ENCODE assay signal across 9 mouse cellular contexts in the genomic region with DNA sequence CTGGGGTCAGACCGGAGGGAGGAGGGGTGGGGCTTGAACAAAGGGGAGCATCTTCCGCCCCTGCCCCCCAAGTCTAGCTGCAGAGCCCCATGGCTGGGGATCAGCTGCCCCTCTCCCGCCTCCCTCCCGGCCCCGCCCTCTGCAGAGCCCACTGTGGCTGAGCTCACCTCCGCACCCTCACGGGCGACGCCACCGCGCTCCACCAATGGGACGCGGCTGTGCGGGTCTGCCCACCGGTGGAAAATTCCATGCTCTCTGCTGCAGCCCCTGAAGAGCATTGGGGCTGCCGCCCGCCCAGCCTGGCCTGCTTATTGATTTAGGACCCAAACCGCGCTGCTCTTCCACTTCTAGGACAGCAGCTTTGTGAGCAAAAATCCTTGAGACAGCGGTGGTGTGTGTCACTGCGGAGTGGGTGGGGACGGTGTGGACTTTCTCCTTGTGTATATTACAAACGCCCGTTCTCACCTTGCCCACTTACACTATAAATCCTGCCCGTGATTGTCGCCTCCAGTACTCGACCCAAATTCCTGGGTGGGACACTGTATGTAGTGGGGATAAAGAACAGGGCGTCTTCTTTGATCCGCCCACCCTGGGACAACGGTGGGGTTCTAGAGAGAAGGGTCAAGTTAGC.
DNase-seq lines count a peak whose midpoint lies in the region; ATAC-seq and TF ChIP-seq lines count a peak whose summit lies in the region.
"Had no signal": no experiment of that assay in that cellular context is flagged by ENCODE, and none has a peak within 500 bp of the region (broad histone marks: within the 10 kb centered on the region; RNA-seq: fewer than 3 reads in every experiment).

No protein-coding gene starts in this region.

- 0 out of 2 replicates have a peak, but pooled peaks cover 8% of the 10 kb centered on the region for H3K4me1 ChIP-seq in hindbrain, postnatal 0 days (ENCODE audit: insufficient read depth, low read length)

- H3K36me3 ChIP-seq in hindbrain, postnatal 0 days (ENCODE audit: insufficient read depth, low read length), result no peaks in the 10 kb centered on the region
- H3K36me3 ChIP-seq: G1E had no signal

- H3K9ac ChIP-seq in hindbrain, postnatal 0 days (replicated peaks; ENCODE audit: low read length), result peak overlapping the region; percentile 60

- ATAC-seq in hindbrain, postnatal 0 days, result peak; percentile 96

- peak overlapping the region; percentile 92 for H3K4me2 ChIP-seq in hindbrain, postnatal 0 days (ENCODE audit: low read depth, low read length)

- H3K9me3 ChIP-seq in hindbrain, postnatal 0 days (ENCODE audit: low read length), result no peaks in the 10 kb centered on the region
- H3K9me3 ChIP-seq: G1E had no signal

- DNase-seq in T-cell, adult 2 months (ENCODE audit: low spot score), result peak; percentile 1
- peak; percentile 44 to 66 for DNase-seq in cerebellum, postnatal 4 days (ENCODE audit: low spot score in 2 of 2)
- peak; percentile 78 for DNase-seq in gastrocnemius, adult 2 months
- DNase-seq in hindbrain, postnatal 0 days (ENCODE audit: low spot score), result peak; percentile 92
- DNase-seq in left cerebral cortex, adult 11 months (ENCODE audit: low spot score), result peak; percentile 76
- peak; percentile 70 for DNase-seq in lung, postnatal 10 days
- peak; percentile 17 for DNase-seq in retina, postnatal 7 days (ENCODE audit: low read depth, low spot score)
- no peak for DNase-seq in B cell, adult 2 months

- H3K27ac ChIP-seq in gastrocnemius, adult 2 months, result peak overlapping the region; percentile 86
- peak overlapping the region; percentile 86 for H3K27ac ChIP-seq in hindbrain, postnatal 0 days

- no peaks in the 10 kb centered on the region for H3K27me3 ChIP-seq in hindbrain, postnatal 0 days (ENCODE audit: insufficient read depth, low read length)

- 2% methylated on average over 28 of the region's 30 CpGs for WGBS in hindbrain, postnatal 0 days

- intact Hi-C loops in gastrocnemius, adult 2 months (cut with DNase I), result loop anchor here (5.0 kb wide), 2 partner anchors 101 to 221 kb away; a partner anchor contains a TSS

- peak overlapping the region; percentile 78 for H3K4me3 ChIP-seq in gastrocnemius, adult 2 months
- peak overlapping the region; percentile 43 for H3K4me3 ChIP-seq in hindbrain, postnatal 0 days (ENCODE audit: low read length)

- no peak for TF ChIP-seq CTCF in gastrocnemius, adult 2 months (IDR thresholded peaks at IDR 0.05)
- 0 out of 2 replicates have a peak, but pooled peaks have one; percentile 17 for TF ChIP-seq CTCF in hindbrain, postnatal 0 days (IDR thresholded peaks at IDR 0.05; ENCODE audit: low read depth)

Comparison
In these comparisons a context has a peak if more than half of its experiments do, and no peak if none do; other contexts are left out.
1. DNase-seq: peak in T-cell, adult 2 months (single experiment), cerebellum, postnatal 4 days (2 of 2), gastrocnemius, adult 2 months (single experiment), hindbrain, postnatal 0 days (single experiment), left cerebral cortex, adult 11 months (single experiment), lung, postnatal 10 days (single experiment) and retina, postnatal 7 days (single experiment); none in B cell, adult 2 months (0 of 2).